Mouse (Mus musculus) adrenal gland, adult 10 weeks (tissue): Measurements from ENCODE around the gene Tm2d1. TPM values are rescaled to one million over a fixed set of nuclear protein-coding genes. Genes with fewer than 3 reads are reported as not detected.

Experiments
- polyA plus RNA-seq: library from polyadenylated mRNA; stranded (reverse); fragments of 350-450 nt; fragmentation: Illumina TruSeq; extraction: RNeasy Lipid Tissue Mini Kit (QIAGEN cat#74804); gene quantifications from one replicate; pipeline ENCODE4 v1.2.3, GENCODE M21; 2014; ENCODE audit warnings: low read depth, low replicate concordance

The Tm2d1 gene
- polyA plus RNA-seq = 203 TPM

DNA sequence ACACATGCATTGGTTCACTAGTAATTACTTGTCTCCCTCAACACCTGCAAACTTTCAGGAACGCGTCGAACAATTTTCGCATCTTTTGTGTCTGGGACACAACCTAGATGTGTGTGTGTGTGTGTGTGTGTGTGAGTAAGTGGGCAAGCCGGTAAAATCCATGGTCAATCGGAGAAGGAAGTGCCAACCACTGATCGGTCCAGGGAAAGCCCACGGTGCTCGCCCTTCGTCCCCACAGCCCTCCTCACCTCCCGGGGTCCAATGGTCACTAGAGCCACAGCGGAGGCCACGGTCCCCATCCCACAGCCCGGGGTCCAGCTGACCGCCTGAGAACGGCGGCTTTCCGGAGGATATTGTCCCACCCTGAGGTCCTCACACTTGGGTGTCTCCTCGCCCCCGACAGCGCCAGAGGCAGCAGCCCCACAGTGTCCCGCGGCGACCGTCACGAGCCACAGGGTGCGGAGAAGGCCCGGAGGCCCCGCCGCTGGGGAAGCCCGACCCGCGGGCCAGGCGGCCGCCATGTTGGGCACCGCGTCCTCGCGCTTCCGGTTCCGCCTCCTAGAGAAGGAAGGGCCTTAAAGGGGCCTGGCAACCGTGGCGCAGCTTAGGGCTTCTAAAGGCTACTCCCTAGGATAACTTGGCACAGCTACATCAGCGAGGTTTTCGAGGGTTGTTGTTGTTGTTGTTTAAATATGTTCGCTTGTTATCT lies at the start of gene Tm2d1:
Gene Tm2d1 (minus strand): TSS at position 591 of the 709 bp plus-strand sequence.

DNA sequence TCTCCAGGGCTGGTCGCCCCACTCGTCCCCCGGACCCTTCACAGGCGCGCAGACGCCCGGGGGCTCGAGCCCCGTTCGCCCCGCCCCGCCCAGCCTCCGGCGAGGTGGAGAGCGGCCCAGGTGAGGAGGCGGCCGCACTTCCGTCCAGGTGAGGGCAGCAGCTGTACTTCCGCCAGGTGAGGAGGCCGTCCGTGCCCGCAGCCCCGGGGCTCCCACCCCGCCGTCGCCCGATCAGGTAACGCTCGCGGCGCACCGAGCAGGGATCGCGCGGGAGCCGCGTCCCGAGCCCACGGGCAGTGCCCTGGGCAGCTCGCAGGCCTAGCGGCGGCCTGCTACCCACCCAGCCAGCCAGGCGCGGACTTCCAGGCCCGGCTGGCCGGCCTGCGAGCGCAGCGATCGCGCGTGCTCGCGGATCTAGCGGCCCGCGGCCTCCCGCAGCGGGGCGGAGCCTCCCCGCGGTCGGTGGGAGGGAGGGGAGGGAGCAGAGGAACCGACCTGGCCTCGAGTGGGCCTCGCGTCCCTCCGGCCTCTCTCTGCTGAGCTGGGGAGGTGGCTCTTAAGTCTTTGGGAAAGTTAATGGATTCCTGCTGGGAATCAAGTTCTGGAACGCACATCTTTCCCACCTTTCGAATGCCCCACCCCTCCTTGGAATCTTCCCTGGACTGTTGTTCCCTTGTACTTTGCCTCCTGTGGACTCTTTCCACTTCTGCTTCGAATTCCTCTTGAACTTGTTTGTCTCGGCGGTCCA lies 12.8 kb upstream of the Tm2d1 start, which contains the start of gene Patj:
Gene Patj (plus strand): TSS at position 96 of the 748 bp plus-strand sequence.

Other genes with a start within 250 kb of the Tm2d1 start
- 2.9 TPM for gene Patj, start 12.5 kb upstream of the Tm2d1 start, polyA plus RNA-seq